Mouse (Mus musculus) heart, adult 11 months (tissue): ENCODE measurements around the gene Wfdc12.
A peak's percentile ranks its signal among the peaks of the same experiment; 100 is the strongest.

Experiments
- DNase-seq: peaks from one replicate; pipeline ENCODE4 v3.0.0; 2022

Gene Wfdc12

GRCm38 (mm10) chr2:164190576-164190975, at the start of gene Wfdc12:
Gene Wfdc12 (minus strand): TSS chr2:164190608.
- DNase-seq: peak; percentile 81

- DNase-seq: no peak
These were observed 48.0 kb upstream of the Wfdc12 start, which contains the start of gene Svs2 for GRCm38 (mm10) chr2:164238366-164238765. Gene Svs2 (minus strand): TSS chr2:164238466.

- no peak for DNase-seq
These were observed 42.3 kb upstream of the Wfdc12 start for GRCm38 (mm10) chr2:164232671-164233070.

GRCm38 (mm10) chr2:164228361-164229070, 38.1 kb upstream of the Wfdc12 start:
- DNase-seq: no peak

GRCm38 (mm10) chr2:164221522-164221921, 31.1 kb upstream of the Wfdc12 start, which contains the start of gene Wfdc15b:
Gene Wfdc15b (minus strand): TSS chr2:164221660.
- DNase-seq: no peak

- DNase-seq: peak; percentile 37
These were observed 28.9 kb upstream of the Wfdc12 start for GRCm38 (mm10) chr2:164219295-164219694.

GRCm38 (mm10) chr2:164212711-164213110, 22.3 kb upstream of the Wfdc12 start:
- DNase-seq: no peak

GRCm38 (mm10) chr2:164210892-164211291, 20.5 kb upstream of the Wfdc12 start:
- no peak for DNase-seq

GRCm38 (mm10) chr2:164206676-164207075, 16.3 kb upstream of the Wfdc12 start:
- peak; percentile 27 for DNase-seq

- DNase-seq: peak; percentile 75
These were observed 15.6 kb upstream of the Wfdc12 start for GRCm38 (mm10) chr2:164206011-164206410.

- peak; percentile 75 for DNase-seq
These were observed 9.4 kb upstream of the Wfdc12 start, which contains the start of gene Wfdc15a for GRCm38 (mm10) chr2:164199626-164200327. Gene Wfdc15a (minus strand): TSS chr2:164200130.

GRCm38 (mm10) chr2:164196700-164196990, 6.2 kb upstream of the Wfdc12 start:
- peak; percentile 57 for DNase-seq

- DNase-seq: peak; percentile 31
These were observed 5.7 kb upstream of the Wfdc12 start for GRCm38 (mm10) chr2:164195971-164196699.

GRCm38 (mm10) chr2:164194959-164195630, 4.7 kb upstream of the Wfdc12 start:
- peak; percentile 12 for DNase-seq

- DNase-seq: peak; percentile 54
These were observed 1.9 kb upstream of the Wfdc12 start for GRCm38 (mm10) chr2:164192279-164192678.

- peak; percentile 50 for DNase-seq
These were observed 1.7 kb downstream of the Wfdc12 start for GRCm38 (mm10) chr2:164188722-164189121.

GRCm38 (mm10) chr2:164184145-164184719, 6.2 kb downstream of the Wfdc12 start:
- peak; percentile 86 for DNase-seq

GRCm38 (mm10) chr2:164183340-164183739, 7.1 kb downstream of the Wfdc12 start:
- peak; percentile 54 for DNase-seq

- DNase-seq: peak; percentile 74
These were observed 7.6 kb downstream of the Wfdc12 start, which contains the start of gene Wfdc5 for GRCm38 (mm10) chr2:164182692-164183255. Gene Wfdc5 (minus strand): TSS chr2:164182742.

GRCm38 (mm10) chr2:164180770-164181169, 9.6 kb downstream of the Wfdc12 start:
- peak; percentile 57 for DNase-seq

GRCm38 (mm10) chr2:164180124-164180523, 10.3 kb downstream of the Wfdc12 start:
- peak; percentile 92 for DNase-seq

- DNase-seq: peak; percentile 70
These were observed 12.6 kb downstream of the Wfdc12 start for GRCm38 (mm10) chr2:164177831-164178230.
